Mouse (Mus musculus) E14TG2a.4 (cell line): ENCODE measurements around the gene Fbf1.

ENCODE experiments used
- CTCF ChIP-seq: conservative IDR thresholded peaks from 2 replicates; pipeline ENCODE4 v1.5.1; 2014; ENCODE audit warnings: low read length
- NANOG ChIP-seq: IDR thresholded peaks from 2 replicates; pipeline ENCODE4 v1.6.1; 2014; ENCODE audit warnings: borderline replicate concordance, low read length, mixed read lengths
- POU5F1 ChIP-seq: IDR thresholded peaks from 2 replicates; pipeline ENCODE4 v1.6.1; 2014; ENCODE audit warnings: low read length, borderline replicate concordance

DNA sequence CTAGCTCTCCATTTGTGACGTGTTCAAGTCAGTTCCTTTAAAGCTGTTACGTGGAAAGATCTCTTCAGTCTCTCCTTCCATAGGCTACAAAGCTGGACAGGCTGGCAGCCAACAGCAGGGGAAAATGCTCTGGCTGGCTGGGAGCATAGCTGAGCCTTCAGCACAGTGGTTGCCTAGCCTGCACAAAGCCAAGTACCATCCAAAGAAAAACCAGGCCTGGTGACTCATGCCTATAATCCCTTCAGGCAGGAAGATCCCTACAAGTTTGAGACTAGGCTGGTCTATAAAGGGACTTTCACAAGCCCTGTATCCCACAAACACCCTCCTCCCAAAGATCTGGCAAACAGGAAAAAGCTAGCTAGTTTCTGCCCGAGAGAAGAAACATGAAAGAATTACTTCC, 17.9 kb upstream of the Fbf1 start:
- TF ChIP-seq CTCF (no peak), POU5F1 (no peak), NANOG (no peak)
